ENCODE assay signal across 12 mouse cellular contexts in genomic region chr19:58121628-58122027, GRCm38 (mm10).
"Had no signal": no experiment of that assay in that cellular context is flagged by ENCODE, and none has a peak within 500 bp of the region (broad histone marks: within the 10 kb centered on the region; RNA-seq: fewer than 3 reads in every experiment).

No protein-coding gene starts in this region.

- H3K9me3 ChIP-seq: limb, embryonic 15.5 days; liver, embryonic 12.5 days; midbrain, embryonic 15.5 days had no signal

- H3K27me3 ChIP-seq: liver, embryonic 12.5 days; midbrain, embryonic 15.5 days had no signal

- H3K9ac ChIP-seq: limb, embryonic 15.5 days; liver, embryonic 12.5 days; lung, embryonic 14.5 days; midbrain, embryonic 15.5 days had no signal

- H3K4me2 ChIP-seq: limb, embryonic 15.5 days; liver, embryonic 12.5 days; lung, embryonic 14.5 days; midbrain, embryonic 15.5 days had no signal

- H3K27ac ChIP-seq: limb, embryonic 15.5 days; liver, embryonic 12.5 days; midbrain, embryonic 15.5 days had no signal

- H3K36me3 ChIP-seq: limb, embryonic 15.5 days; liver, embryonic 12.5 days; midbrain, embryonic 15.5 days had no signal

- H3K4me1 ChIP-seq: liver, embryonic 12.5 days; midbrain, embryonic 15.5 days had no signal

- H3K4me3 ChIP-seq: limb, embryonic 15.5 days; liver, embryonic 12.5 days; midbrain, embryonic 15.5 days had no signal

- ATAC-seq: liver, embryonic 12.5 days; midbrain, embryonic 15.5 days had no signal

- DNase-seq: kidney, adult 18-20 months; kidney, postnatal 14 days; layer of hippocampus, adult 9-11 months; layer of hippocampus, postnatal 36 days; lung, embryonic 14.5 days; lung, postnatal 14 days; right cerebral cortex, adult 18-20 months; right cerebral cortex, postnatal 25 days; thymus, postnatal 36 days had no signal
